Mouse (Mus musculus) olfactory bulb, adult 2 months (tissue): ENCODE measurements around the gene Elavl3.

Experiments
- CTCF ChIP-seq: fragments of 200-500 bp; IDR thresholded peaks from 2 replicates; pipeline ENCODE4 v1.5.1; 2012; ENCODE audit warnings: low read depth, mild to moderate bottlenecking, low read length, moderate library complexity; ENCODE audit not compliant: insufficient read depth
- POLR2A ChIP-seq: fragments of 200-500 bp; IDR thresholded peaks from 2 replicates; pipeline ENCODE4 v1.6.1; 2012; ENCODE audit warnings: mild to moderate bottlenecking, low read depth, low read length, moderate library complexity; ENCODE audit not compliant: insufficient read depth

- TF ChIP-seq POLR2A (no peak), CTCF (no peak)
These were observed 47.3 kb upstream of the Elavl3 start, which contains the start of gene Cnn1 for GRCm38 (mm10) chr9:22098993-22099696.
